Mouse (Mus musculus): ENCODE measurements around the gene Hbb-bs.

DNA sequence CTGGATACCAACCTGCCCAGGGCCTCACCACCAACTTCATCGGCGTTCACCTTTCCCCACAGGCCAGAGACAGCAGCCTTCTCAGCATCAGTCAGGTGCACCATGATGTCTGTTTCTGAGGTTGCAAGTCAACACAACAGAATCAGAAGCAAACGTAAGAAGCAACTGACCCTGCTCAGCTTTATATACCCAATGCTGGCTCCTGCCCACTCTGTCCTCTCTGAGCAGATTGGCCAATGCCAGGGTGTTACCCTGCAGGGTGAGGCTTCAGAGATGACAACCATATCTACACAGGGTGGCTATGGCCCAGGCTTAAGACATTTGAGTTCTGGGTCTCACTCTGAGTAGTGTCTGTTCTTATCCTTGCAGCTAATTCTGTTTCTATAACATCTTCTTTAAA lies 14.1 kb downstream of the Hbb-bs start, which contains the start of gene Hbb-bt:
- TF ChIP-seq EP300 (IDR thresholded peaks at IDR 0.05; ENCODE audit: low read depth), result no peak
- TF ChIP-seq CTCF (IDR thresholded peaks at IDR 0.05; ENCODE audit: low read depth), result no peak

Data from heart, postnatal 0 days (tissue).